Mouse (Mus musculus) layer of hippocampus, postnatal 36 days (tissue): ENCODE measurements around the gene St3gal5. TPM values are rescaled to one million over a fixed set of nuclear protein-coding genes. Genes with fewer than 3 reads are reported as not detected.
"Not testable (repeated sequence)": the region's sequence is repeated elsewhere in the genome, so short reads cannot be mapped to it uniquely, and the experiment has no call there.

ENCODE experiments used
- DNase-seq, 2 experiments: peaks; one replicate each; pipeline ENCODE4 v3.0.0; 2022
- total RNA-seq, 2 experiments: library from RNA; stranded (reverse); gene quantifications; 2 replicates each; pipeline ENCODE4 v1.2.3; 2021

The St3gal5 gene
- 10 to 100 TPM; 97.7 to 99.5 TPM for total RNA-seq

DNA sequence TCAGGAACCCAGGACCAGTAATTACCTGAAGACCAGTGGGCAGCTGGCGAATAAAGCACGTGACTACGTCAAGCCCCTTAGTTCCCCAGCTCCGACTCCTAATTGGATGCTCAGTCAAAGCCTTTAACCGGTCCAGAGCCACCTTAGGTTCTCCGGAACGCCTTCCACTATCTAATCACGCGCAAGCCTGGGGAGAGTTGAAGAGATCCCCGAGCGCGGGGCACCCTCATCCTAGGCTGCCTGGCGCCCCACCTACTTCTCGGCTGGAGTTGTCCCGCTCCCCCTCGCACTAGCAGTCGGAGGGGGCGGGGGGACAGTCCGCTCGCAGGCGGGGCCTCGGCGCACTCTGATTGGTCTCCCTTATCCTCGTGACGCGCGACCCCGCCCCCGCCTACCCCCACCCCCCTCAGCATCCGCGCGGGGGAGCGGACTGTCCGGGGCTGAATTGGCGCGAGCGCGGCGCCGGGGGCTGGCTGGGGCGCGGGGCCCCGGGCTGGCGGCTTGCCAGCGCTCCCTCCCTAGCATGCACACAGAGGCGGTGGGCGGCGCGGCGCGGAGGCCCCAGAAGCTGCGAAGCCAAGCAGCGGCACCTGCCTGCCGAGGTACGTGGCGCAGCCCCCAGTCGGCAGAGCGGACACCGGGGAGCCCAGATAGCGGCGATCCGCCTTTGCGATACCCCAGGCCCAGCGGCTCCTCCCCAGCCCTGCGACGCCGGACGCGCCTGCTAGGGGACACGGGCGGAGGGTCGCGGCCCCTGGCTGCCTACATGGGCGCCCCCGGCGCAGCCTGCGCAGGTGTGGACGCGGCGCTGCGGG is at the start of gene St3gal5:
Gene St3gal5 (plus strand): TSS at position 412 of the 815 bp plus-strand sequence.
- peak; percentile 88 to 91 for DNase-seq

DNA sequence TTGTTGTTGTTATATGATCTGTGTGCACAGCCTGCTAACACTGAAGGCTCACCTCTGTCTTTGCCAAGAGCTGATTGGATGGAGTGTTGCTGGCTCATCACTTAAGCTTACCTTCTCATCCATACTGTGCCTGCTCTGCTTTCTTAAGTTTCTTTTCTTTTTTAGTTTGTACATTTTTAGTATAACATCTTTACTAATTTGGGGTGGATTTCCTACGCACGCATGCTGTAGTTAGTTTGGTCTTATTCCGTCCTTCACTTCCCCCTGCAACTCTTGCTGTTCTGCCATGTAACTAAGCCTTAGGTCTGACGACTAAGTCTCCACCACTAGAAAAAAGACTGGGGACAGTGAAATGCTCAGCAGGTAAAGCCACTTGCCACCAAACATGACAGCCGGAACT is 48.7 kb upstream of the St3gal5 start:
- no peak for DNase-seq

DNA sequence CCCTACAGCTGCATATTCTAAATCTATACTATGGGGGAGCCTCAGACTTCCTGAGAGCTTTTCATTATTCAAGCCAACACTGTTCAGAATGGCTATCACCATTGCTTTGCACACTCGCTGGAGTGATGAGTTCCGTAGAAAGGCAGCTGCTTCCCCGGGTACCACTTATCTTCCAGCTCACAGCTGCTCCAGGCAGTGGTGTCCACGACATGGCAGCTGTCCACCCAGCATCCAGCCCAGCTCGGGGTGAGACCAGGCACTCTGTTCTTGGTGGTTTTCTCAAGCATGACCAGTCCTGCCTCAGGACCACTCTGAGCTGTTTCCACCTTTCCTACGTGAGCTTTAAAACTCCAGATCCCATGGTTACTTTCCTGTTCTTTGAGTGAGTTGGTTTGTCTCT is 47.5 kb upstream of the St3gal5 start:
- no peak for DNase-seq

DNA sequence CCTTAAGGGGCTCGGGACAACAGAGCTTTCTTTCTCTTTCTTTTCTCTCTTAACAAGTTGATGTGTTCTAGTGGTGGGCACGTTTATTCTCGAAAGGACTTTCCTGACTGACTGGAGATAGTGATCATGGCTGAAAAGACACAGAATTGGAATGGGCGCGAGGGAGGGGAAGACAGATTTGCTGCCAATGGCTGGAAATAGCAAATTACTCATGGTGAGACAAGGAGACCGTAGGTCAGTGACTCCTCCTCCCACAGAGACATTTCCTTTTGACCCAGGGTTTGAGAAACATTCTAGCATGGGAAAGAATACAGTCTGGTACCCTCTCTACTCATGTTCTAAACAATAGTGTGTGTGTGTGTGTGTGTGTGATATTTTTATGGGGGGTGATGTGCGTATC is 46.6 kb upstream of the St3gal5 start:
- DNase-seq: no peak

DNA sequence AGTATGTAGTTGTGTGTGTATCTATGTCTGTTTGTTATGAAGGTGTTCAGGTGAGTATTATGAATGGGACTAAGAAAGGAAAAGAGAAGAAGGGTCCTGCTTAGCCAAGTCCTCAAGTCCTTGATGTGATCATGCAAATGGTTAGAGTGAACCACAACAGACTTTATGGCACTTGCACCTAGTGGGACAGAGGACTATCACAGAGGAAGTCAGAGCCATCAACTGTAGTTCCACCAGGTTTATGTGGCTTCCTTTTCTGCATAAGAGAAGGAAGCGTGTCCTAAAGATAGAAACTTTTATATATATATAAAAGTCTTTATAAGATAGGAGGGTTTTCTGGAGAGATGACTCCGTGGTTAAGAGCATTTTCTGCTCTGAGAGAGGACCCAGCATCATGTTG is 46.1 kb upstream of the St3gal5 start:
- DNase-seq: no peak

DNA sequence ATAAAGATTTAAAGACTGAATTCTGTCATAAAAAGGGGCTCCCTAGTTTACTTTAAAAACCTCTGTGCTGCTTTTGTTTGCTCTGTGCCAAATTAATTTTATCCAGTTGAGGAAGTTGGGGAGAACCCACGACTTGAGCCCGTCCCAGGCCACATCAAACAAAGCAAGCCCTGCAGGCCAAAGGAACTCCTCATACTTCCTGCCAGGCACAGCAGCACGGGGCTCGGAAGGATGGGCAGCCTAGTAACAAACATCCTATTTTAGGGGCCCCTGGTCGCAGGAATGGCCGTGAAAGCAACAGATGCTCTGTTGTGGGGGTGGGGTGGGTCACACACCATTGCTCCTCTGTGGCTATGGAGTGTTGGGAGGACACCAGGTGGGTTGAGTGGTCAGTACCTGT is 45.6 kb upstream of the St3gal5 start:
- no peak for DNase-seq

DNA sequence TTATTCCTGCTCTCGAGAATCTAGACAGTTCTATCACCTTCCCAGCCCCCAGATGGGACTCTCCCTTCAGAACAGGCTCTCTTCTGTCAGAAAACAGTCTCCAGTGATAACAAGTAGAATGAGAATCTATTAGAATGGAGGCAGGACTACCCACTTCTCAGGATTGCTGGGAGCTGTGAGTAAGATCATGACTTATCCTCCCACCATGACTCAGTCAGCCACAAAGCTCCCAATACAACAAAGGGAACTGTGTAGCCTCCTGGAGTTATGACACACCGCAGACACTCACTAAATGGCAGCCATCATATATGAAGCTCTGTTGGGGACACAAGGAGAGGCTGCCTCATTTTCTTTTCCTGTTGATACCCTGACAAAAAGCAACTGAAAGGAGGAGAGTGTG is 40.8 kb upstream of the St3gal5 start:
- no peak for DNase-seq

DNA sequence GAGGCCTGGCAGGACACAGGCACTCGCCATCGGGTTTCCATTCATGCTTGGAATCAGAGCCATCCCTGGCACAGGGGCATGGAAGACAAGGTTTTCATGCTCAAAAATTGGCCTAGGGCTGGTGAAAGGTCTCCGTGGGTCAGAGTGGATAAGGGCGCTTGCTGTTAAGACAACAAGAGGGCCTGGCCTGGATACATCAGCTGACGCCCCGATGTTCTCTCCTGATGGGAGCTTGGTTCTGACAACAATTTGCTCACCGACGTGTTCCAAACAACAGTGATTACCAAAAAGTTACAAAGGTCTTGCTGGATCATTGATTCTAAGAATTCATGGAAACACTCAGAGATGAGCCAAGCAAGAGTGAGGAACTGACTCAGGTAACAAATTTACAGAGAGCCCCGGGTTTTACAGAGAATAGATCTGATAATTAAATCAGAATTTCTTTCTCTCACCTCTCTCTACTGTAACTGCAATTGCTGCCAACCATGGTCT is 38.9 kb upstream of the St3gal5 start:
- DNase-seq: no peak

DNA sequence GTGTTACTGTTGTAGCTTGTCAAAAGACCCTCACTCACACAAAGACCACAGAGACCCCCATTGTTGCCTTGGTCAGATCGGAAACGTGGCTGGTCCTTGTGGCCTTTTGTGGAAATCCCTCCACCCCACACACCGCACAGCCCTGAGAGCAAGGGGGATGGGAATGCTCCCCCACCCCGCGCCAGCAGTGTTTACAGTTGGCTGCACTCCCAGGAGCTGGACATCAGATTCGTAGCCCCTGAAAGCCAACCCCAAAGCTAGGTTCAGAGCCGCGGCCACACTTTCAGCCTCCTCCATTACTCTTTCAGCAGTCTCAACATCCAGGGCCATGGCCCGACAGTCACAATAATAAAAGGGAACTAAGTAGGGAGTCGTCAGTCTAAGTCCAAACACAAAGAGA is 36.7 kb upstream of the St3gal5 start:
- DNase-seq: not testable (repeated sequence)

DNA sequence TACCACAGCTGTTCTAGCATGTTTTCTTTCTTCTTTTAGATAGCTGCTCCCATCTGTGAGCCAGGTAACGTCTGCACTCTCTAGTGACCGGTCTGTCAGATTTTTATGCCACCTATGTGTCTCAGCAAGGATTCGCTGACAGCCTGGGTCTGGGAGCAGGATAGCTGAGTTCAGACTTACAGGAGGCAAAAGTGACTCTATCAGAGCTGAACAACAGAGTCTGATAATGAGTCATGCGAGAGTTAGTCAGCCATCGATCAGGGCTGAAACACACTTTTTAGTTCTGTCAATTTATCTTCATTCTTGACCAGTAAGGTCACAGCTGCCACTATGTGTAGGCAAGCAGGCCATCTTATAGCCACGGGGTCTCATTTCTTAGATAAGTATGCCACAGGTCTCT is 33.7 kb upstream of the St3gal5 start:
- DNase-seq: no peak

DNA sequence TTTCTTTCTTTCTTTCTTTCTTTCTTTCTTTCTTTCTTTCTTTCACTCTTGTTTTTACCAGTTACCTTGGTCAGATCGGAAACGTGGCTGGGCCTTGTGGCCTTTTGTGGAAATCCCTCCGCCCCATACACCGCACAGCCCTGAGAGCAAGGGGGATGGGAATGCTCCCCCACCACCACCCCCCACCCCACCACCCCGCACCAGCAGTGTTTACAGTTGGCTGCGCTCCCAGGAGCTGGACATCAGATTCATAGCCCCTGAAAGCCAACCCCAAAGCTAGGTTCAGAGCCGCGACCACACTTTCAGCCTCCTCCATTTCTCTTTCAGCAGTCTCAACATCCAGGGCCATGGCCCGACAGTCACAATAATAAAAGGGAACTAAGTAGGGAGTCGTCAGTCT is 31.4 kb upstream of the St3gal5 start:
- no peak for DNase-seq

DNA sequence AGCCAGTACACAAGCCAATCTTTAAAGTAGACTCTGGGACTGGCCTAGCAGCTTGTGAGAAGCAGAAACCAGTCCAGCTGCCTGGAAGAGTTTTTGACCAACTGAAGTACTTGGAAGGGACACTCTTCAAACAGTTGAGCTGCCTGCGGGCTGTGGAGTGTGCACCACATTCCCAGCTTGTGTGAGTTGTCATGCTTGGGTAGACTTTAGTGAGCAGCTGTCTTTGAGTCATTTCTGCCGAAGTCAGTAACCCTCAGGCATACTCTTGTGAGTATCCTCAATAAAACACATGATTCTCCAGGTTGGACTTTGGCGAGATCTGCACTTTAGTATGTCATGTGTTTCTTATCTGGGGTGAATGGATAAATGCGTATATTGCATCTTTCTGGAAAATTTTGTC is 29.0 kb upstream of the St3gal5 start:
- DNase-seq: no peak

DNA sequence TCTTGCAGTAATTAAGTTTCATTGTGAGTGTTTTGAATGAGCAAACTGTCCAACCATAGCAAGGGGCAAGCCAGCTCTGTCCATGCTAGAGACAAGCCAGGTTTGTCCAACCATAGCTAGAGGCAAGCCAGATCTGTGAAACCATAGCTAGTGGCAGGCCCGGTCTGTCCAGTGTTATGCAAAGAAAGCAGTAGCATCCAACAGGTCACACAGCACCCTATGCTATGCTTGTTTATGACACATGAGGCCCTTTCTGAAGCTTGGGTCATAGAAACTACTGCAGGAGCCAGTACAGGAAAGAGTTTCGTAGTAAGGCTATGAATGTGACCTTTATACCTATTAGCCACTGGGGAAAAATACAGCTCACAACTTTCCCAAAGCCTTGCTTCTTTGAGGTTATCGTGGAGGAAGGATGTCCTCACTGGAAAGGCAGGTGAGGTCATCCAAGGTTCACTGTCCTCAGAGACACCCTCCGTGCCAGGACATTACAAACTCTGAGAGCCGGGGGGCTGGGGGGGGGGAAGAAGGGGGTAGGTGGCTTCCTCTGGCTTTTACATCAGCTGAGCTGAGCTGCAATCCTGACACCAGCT is 26.0 kb upstream of the St3gal5 start:
- DNase-seq: no peak

DNA sequence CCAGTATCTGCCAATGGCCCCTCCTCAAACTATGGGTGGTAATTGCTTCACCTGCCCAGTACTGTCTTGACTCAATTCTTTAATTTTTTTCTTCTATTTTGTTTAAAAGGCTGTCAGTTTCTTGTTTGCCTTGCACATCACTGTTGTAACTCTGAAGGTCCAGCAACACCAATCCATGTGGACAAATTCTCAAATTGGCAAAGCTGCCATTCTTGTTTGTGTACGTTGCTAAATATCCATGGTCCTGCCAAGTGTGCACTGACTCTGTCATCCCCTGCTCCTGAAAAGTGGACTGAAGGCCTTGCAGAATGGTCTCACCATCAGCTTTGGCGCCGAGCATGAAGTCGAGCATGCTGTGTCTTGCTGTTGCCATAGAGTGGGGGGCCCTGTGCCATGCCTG is 23.6 kb upstream of the St3gal5 start:
- no peak for DNase-seq

DNA sequence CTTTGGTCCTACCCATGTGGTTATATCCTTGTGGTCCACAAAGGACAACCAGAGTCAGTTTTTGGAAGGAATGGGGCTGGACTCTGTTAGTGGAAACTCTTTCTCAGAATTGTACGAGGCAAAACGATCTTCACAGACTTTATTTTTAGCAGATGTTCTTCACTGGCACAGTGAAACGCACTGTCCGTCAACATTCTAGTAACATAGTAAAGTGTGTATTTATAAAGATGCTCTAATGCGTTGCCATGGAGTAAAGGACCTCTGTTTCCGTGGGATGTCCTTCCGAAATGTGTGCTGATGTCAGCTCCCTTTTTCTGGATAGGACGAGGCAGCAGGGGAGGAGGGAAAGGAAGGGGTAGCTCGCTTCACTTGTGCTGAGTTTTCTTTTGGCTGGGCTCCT is 20.9 kb upstream of the St3gal5 start:
- no peak for DNase-seq

DNA sequence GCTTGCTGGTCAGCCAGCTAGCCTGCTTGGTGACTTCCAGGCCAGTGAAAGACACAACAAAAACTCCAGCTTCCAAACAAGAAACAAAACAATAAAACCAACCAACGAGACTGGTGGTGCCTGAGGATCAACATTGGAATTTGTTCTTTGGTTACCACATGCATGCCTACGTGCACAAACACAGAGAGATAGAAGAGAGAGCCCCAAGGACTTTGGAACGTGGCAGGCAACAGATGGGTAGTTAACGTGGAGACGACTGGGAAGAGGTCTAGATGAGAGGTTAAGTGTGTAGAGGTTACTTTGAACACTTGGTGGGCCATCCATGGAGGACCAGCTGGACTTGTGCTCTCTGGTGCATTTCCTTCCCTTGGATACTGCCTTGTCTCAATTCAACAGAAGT is 19.2 kb upstream of the St3gal5 start:
- no peak for DNase-seq

DNA sequence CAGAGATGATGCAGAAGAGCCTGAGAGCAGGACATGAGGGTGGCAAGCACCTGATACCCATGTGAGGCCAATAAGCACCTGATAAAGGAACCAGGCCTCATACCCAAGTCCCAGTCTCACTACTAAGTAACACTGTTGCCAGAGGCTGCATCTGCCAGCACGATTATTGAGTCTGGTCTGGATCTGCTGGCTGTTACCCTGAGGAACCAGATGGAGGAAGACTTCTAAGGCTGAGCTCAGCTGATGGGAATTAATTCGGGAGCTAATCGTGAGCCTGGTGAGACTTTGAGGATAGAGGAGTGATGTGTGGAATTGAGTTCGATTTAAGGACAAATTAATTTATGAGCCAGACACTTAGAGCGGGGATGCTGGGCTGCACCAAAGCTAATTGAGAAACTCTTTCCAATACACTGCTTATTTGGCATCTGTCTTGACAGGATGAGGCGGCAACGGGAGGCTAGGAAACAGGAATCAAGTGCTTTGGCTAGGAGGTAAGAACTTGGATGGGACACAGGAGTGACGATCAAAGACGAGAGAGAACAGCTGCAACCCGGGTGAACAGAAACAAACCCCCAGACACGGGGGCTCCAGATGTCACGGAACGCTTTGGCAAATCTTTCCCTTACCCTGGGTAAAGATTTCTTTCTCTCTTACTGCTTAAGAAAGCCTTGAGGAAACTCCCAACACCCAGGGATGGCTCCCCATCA is 15.9 kb upstream of the St3gal5 start:
- no peak for DNase-seq

DNA sequence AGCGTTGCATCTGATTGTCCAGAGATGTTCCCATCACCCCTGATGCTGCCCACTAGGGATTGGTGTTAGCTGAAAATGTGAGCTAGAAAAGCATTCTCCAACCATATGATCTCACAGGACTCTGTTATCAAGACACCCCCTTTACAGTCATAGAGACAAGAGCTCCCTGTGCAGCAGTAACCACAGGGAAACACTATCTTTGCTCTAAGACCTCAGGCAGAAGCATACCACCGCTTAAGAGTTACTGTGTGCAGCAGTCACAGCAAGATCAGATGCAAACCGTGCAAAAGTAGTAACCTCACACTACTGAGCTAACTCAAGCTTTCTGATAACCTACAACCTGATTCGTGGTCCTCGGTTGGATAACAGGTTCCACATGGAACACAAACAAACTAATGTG is 10.0 kb upstream of the St3gal5 start:
- DNase-seq: no peak

DNA sequence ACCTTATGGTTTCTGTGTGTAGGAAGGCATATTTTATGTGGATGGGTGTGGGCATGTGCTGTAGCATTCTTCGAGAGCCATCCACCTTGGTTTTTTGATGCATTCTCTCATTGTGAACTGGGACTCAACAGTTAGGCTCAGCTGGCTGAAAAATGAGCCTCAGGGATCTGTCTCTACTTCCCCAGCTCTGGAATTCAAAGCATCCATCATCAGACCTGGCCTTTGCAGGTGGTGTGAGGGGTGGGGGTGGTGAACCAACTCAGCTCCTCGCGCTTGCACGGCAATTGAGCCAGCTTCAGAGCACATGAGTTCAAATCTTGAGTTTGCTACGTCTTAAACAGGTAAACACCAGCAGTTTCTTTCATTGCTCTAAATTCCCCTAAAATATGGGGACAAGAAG is 7.5 kb upstream of the St3gal5 start:
- DNase-seq: no peak

DNA sequence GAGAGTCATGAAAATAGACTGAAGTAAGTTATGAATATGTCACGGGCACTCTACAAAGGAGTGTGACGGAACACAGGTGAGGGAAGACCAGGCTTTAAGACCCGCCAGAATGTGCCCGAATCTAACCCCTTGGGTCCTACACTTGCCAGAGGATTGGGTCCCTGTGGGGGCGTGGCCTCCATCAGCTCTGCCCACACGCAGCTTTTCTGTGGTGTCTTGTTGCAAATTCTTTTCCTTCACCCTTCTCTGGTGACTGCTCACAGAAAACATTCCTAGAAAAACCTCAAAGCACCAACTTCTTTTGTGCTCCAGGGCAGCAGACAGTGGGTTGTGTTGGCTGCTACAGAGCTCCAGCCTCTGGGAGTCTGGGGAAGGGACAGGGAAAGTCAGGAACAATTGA is 6.4 kb upstream of the St3gal5 start:
- DNase-seq: no peak

DNA sequence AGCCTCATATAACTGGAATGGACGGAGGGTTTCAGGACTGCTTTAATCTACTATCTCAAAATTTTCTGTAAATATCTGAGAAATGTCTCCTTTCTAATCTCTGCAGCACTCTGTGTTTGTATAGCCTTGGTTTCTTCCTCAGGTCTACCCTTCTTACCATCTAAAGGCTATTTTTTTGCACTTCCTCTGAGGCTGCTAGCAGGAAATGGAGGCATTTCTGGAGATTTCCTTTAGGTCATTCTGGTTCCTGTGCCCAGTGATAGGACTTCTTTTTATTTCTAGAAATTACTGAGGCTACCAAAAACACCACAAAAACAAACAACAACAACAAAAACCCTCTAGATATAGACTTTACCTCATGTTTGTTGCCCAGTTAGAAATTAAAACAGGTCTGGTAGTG is 4.3 kb upstream of the St3gal5 start:
- DNase-seq: no peak

DNA sequence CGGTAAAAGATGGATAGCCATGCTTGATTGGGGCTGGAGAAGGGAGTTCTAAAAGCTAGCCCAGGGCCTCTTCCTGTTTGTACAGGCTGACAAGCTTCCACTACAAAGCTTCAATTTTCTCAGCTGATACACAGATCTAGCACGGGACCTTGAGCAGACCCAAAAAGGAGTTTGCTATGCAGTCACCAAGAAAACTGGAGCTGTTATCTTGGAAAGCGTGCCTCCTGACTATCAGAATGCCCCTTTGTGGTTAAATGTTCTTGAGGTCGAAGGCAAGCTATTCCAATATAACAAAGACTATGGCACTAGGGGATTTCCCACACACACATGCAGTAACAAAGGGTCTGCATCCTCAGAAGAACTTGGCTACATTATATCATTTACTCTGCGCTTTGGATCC is 1.2 kb upstream of the St3gal5 start:
- DNase-seq: no peak

DNA sequence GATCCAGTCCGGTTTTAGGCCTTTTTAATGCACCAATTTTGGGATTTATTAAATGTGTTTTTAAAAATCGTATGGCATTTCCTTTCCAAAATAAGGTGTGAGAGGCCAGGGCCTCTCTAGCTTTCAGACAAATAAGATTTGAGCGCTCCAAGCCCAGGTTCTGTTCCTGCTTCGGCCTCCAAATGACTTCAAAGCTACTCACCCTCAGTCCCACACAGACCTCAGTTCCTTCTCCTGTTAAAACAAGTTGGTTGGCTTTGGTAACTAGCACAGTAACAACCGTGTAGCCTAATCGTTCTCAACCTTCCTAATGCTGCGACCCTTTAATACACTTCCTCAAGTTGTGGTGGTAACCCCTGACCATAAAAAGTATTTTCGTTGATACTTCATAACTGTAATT is 723 bp upstream of the St3gal5 start:
- no peak for DNase-seq
